Mouse (Mus musculus) stomach, postnatal 0 days (tissue): ENCODE data around the gene Lmntd1. TPM values are rescaled to one million over a fixed set of nuclear protein-coding genes. Genes with fewer than 3 reads are reported as not detected.

ENCODE experiments used
- ATAC-seq: fragments of 200-750 bp; cut with Nextera tagmentation; 2 replicates; pipeline ENCODE4 v1.8.0; 2017; ENCODE audit not compliant: low FRiP score, low TSS enrichment
- DNase-seq: peaks from one replicate; pipeline ENCODE4 v3.0.0-alpha.2; 2016; ENCODE audit warnings: low spot score
- H3K27ac ChIP-seq: fragments of 300-500 bp; sonication (generic); replicated peaks from 2 replicates; pipeline ENCODE4 v1.5.1; 2014; ENCODE audit warnings: mild to moderate bottlenecking, control low read depth
- H3K27me3 ChIP-seq: fragments of 300-500 bp; sonication (generic); 2 replicates; pipeline ENCODE4 v1.6.1; 2014; ENCODE audit warnings: low read length; ENCODE audit not compliant: control insufficient read depth, insufficient read depth
- H3K36me3 ChIP-seq: fragments of 300-500 bp; sonication (generic); 2 replicates; pipeline ENCODE4 v1.6.1; 2014; ENCODE audit warnings: low read length, mixed read lengths; ENCODE audit not compliant: control insufficient read depth, insufficient read depth
- H3K4me1 ChIP-seq: fragments of 300-500 bp; sonication (generic); replicated peaks from 2 replicates; pipeline ENCODE4 v1.6.1; 2014; ENCODE audit warnings: antibody characterized with exemption; ENCODE audit not compliant: control insufficient read depth, insufficient read depth
- H3K4me2 ChIP-seq: fragments of 300-500 bp; sonication (generic); replicated peaks from 2 replicates; pipeline ENCODE4 v1.6.1; 2014; ENCODE audit warnings: low read depth, mild to moderate bottlenecking, control low read depth, moderate library complexity
- H3K4me3 ChIP-seq: fragments of 300-500 bp; sonication (generic); 2 replicates; pipeline ENCODE4 v1.5.1; 2014; ENCODE audit warnings: low read depth, low read length, control low read depth
- H3K9ac ChIP-seq: fragments of 300-500 bp; sonication (generic); 2 replicates; pipeline ENCODE4 v1.6.1; 2014; ENCODE audit warnings: mild to moderate bottlenecking, low read length, control low read depth, mixed read lengths
- H3K9me3 ChIP-seq: fragments of 300-500 bp; sonication (generic); 2 replicates; pipeline ENCODE4 v1.6.1; 2016; ENCODE audit warnings: low read length; ENCODE audit not compliant: control insufficient read depth
- CTCF ChIP-seq: IDR thresholded peaks from 2 replicates; pipeline ENCODE4 v1.5.1; 2016; ENCODE audit warnings: antibody characterized with exemption, low read depth, mild to moderate bottlenecking, moderate library complexity
- EP300 ChIP-seq: optimal IDR thresholded peaks from 2 replicates; pipeline ENCODE3; 2016; ENCODE audit warnings: antibody characterized with exemption
- whole genome bisulfite sequencing: fragments of 180-500 bp; shearing (Covaris S2); extraction: QIAGEN DNeasy Blood & Tissue Kit; methylation state at CpG from one replicate; pipeline ENCODE4 v1.1.7; 2014; 5-methylcytosine and 5-hydroxymethylcytosine counted together
- polyA plus RNA-seq: library from polyadenylated mRNA; unstranded; fragments of >200 nt; fragmentation: Nextera tagmentation; extraction: Ambion mirVana; gene quantifications from 2 replicates; pipeline ENCODE4 v1.2.1, GENCODE M21; 2015

The Lmntd1 gene
- polyA plus RNA-seq, 1 experiment from 2014 or later = 0.16 TPM

GRCm38 (mm10) chr6:145544838-145545237 is 69.3 kb downstream of the Lmntd1 start:
- Histone ChIP-seq H3K27me3 (no peaks in the 10 kb centered on the region), H3K9me3 (no peaks in the 10 kb centered on the region), H3K4me3 (no peak overlapping the region), H3K36me3 (no peaks in the 10 kb centered on the region), H3K4me1 (no peaks in the 10 kb centered on the region), H3K27ac (no peak overlapping the region), H3K9ac (no peak overlapping the region), H3K4me2 (no peak overlapping the region)
- ATAC-seq = peak; percentile 76
- 93% methylated on average over 2 of the region's 2 CpGs for WGBS
- no peak for DNase-seq
- no peak for TF ChIP-seq EP300
- TF ChIP-seq CTCF = no peak

- Histone ChIP-seq H3K27ac (no peak overlapping the region), H3K9ac (no peak overlapping the region), H3K27me3 (no peaks in the 10 kb centered on the region), H3K9me3 (no peaks in the 10 kb centered on the region), H3K4me2 (no peak overlapping the region), H3K4me3 (no peak overlapping the region), H3K36me3 (no peaks in the 10 kb centered on the region), H3K4me1 (no peaks in the 10 kb centered on the region)
- no peak for ATAC-seq
- no peak for TF ChIP-seq CTCF
- no peak for TF ChIP-seq EP300
- WGBS = 78% methylated on average over 12 of the region's 12 CpGs
- no peak for DNase-seq
Measured at GRCm38 (mm10) chr6:145544304-145544703, 69.8 kb downstream of the Lmntd1 start.

GRCm38 (mm10) chr6:145539568-145539859 is 74.6 kb downstream of the Lmntd1 start:
- Histone ChIP-seq H3K4me1 (no peaks in the 10 kb centered on the region), H3K4me3 (no peak overlapping the region), H3K9ac (no peak overlapping the region), H3K27ac (no peak overlapping the region), H3K36me3 (no peaks in the 10 kb centered on the region), H3K9me3 (no peaks in the 10 kb centered on the region), H3K4me2 (no peak overlapping the region), H3K27me3 (no peaks in the 10 kb centered on the region)
- TF ChIP-seq EP300 (no peak), CTCF (no peak)
- ATAC-seq (no peak), DNase-seq (no peak)
- WGBS = 35% methylated on average over 6 of the region's 6 CpGs

- H3K4me3 ChIP-seq = no peak overlapping the region
- no peaks in the 10 kb centered on the region for H3K4me1 ChIP-seq
- no peak overlapping the region for H3K27ac ChIP-seq
- 33% methylated on average over 11 of the region's 11 CpGs for WGBS
- TF ChIP-seq EP300 (no peak), CTCF (no peak)
- ATAC-seq (no peak), DNase-seq (no peak)
- no peaks in the 10 kb centered on the region for H3K36me3 ChIP-seq
- no peaks in the 10 kb centered on the region for H3K9me3 ChIP-seq
- H3K4me2 ChIP-seq = no peak overlapping the region
- no peaks in the 10 kb centered on the region for H3K27me3 ChIP-seq
- H3K9ac ChIP-seq = no peak overlapping the region
Measured at GRCm38 (mm10) chr6:145538787-145539567, 75.1 kb downstream of the Lmntd1 start.

- DNase-seq (no peak), ATAC-seq (no peak)
- no peak overlapping the region for H3K4me3 ChIP-seq
- no peaks in the 10 kb centered on the region for H3K36me3 ChIP-seq
- no peak overlapping the region for H3K9ac ChIP-seq
- no peak overlapping the region for H3K4me2 ChIP-seq
- H3K9me3 ChIP-seq = no peaks in the 10 kb centered on the region
- no peaks in the 10 kb centered on the region for H3K4me1 ChIP-seq
- TF ChIP-seq EP300 (no peak), CTCF (no peak)
- no peaks in the 10 kb centered on the region for H3K27me3 ChIP-seq
- no peak overlapping the region for H3K27ac ChIP-seq
- 75% methylated on average over 3 of the region's 3 CpGs for whole genome bisulfite sequencing
Measured at GRCm38 (mm10) chr6:145530464-145530863, 83.7 kb downstream of the Lmntd1 start.

- H3K4me3 ChIP-seq = no peak overlapping the region
- ATAC-seq (no peak), DNase-seq (no peak)
- no peaks in the 10 kb centered on the region for H3K9me3 ChIP-seq
- H3K4me2 ChIP-seq = no peak overlapping the region
- no peaks in the 10 kb centered on the region for H3K4me1 ChIP-seq
- no peak overlapping the region for H3K9ac ChIP-seq
- no peaks in the 10 kb centered on the region for H3K36me3 ChIP-seq
- no peaks in the 10 kb centered on the region for H3K27me3 ChIP-seq
- no peak overlapping the region for H3K27ac ChIP-seq
- TF ChIP-seq EP300 = no peak
- no peak for TF ChIP-seq CTCF
- 78% methylated on average over 9 of the region's 9 CpGs for whole genome bisulfite sequencing
Measured at GRCm38 (mm10) chr6:145523337-145523736, 90.8 kb downstream of the Lmntd1 start.
